Mouse (Mus musculus): ENCODE measurements around the gene Gdpd1.

- TF ChIP-seq CTCF (IDR thresholded peaks at IDR 0.05; ENCODE audit: extremely low read depth, insufficient read length, insufficient replicate concordance, low read depth, low read length) (no peak), POLR2A (IDR thresholded peaks at IDR 0.05; ENCODE audit: low read depth, low read length) (no peak)
Measured at GRCm38 (mm10) chr11:87025351-87025750, 48.5 kb downstream of the Gdpd1 start.
